Mouse (Mus musculus) CH12.LX (cell line): Measurements from ENCODE around the gene Ttc17.

ENCODE experiments used
- CTCF ChIP-seq, 2 experiments: IDR thresholded peaks in 1 of 2; conservative IDR thresholded peaks in 1 of 2; 2 replicates each; pipeline ENCODE4 v1.5.1; 2011 to 2012; ENCODE audit warnings: low read depth in 2 of 2, low read length in 2 of 2, improper control_type of control experiment in 1 of 2, inconsistent platforms in 1 of 2, mild to moderate bottlenecking in 1 of 2, moderate library complexity in 1 of 2
- ELF1 ChIP-seq: IDR thresholded peaks from 2 replicates; pipeline ENCODE4 v1.6.1; 2014; ENCODE audit warnings: low read depth, mild to moderate bottlenecking, inconsistent platforms, low read length, improper control_type of control experiment
- HCFC1 ChIP-seq: IDR thresholded peaks from 2 replicates; pipeline ENCODE4 v1.6.1; 2012; ENCODE audit warnings: low read depth, mild to moderate bottlenecking, inconsistent platforms, low read length, improper control_type of control experiment
- MAFK ChIP-seq: IDR thresholded peaks from 2 replicates; pipeline ENCODE4 v1.6.1; 2011; ENCODE audit warnings: low read length, improper control_type of control experiment; ENCODE audit not compliant: insufficient replicate concordance
- MEF2A ChIP-seq: IDR thresholded peaks from 2 replicates; pipeline ENCODE4 v1.6.1; 2014; ENCODE audit warnings: low read depth, mild to moderate bottlenecking, inconsistent platforms, low read length, improper control_type of control experiment, borderline replicate concordance

DNA sequence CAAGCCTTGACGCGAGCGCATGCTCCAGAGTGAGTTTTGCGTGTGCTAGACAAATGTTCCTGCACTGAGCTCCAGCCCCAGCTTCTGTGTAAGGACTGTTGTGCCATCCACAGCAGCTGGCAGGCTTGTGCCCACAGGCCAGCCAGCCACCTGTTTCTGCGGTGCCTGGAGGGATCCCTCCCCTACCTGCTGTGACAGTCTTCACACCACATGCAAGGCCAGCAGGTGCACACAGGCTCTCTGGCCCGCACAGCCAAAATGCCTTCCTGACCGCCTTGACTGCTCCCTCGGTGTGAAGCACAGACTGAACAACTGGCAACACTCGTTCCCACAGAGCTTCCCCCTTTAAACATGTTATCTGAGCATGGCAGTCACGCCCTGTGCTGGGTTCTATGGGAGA lies 102.5 kb downstream of the Ttc17 start:
- TF ChIP-seq HCFC1 (no peak), MEF2A (no peak), ELF1 (no peak), CTCF (conservative IDR thresholded peaks at IDR 0.05 in 1 of 2, IDR thresholded peaks at IDR 0.05 in 1 of 2; ENCODE audit: low read depth in 2 of 2, low read length in 2 of 2) (no peak), MAFK (no peak)
